Mouse (Mus musculus) B cell, adult 2 months (primary cell): ENCODE results near the gene Alg9.

Source experiments
- DNase-seq, 2 experiments: peaks; one replicate each; pipeline ENCODE4 v3.0.0; 2022

The Alg9 gene

DNA sequence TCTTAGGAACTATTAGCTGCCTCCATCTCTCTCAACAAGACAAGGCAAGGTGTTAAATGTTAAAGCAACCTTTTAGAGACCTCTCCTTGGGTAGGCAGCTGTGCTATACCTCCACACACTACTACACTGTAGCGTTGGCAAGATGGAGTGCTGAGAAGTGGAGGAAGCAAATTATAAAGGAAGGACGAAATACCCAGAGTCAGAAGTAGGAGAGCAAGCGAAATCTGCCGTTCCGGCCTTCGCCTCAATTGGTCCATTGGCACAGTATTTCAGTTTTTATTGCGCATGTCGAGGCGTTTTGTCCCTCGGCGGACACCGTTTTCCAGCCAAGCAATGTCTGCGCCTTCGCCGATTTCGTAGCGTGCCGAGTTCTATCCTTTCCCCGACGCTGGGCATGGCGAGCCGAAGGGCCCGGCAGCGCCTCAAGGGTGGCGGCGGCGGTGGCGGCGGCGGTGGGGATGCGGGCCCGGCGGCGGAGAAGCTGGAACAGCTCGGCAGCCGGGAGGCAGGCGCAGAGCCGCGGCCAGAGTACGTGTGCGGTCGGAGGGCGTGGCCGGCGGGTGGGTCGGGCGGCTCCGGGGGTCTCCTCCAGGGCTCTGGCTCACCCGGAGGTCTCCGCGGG is at the start of gene Alg9, which contains the start of gene 1110032A03Rik:
Gene Alg9 (plus strand): TSS at position 29 of the 622 bp plus-strand sequence.
Gene 1110032A03Rik (minus strand): TSS at position 530 of the 622 bp plus-strand sequence.
- peak; percentile 80 to 81 for DNase-seq

DNA sequence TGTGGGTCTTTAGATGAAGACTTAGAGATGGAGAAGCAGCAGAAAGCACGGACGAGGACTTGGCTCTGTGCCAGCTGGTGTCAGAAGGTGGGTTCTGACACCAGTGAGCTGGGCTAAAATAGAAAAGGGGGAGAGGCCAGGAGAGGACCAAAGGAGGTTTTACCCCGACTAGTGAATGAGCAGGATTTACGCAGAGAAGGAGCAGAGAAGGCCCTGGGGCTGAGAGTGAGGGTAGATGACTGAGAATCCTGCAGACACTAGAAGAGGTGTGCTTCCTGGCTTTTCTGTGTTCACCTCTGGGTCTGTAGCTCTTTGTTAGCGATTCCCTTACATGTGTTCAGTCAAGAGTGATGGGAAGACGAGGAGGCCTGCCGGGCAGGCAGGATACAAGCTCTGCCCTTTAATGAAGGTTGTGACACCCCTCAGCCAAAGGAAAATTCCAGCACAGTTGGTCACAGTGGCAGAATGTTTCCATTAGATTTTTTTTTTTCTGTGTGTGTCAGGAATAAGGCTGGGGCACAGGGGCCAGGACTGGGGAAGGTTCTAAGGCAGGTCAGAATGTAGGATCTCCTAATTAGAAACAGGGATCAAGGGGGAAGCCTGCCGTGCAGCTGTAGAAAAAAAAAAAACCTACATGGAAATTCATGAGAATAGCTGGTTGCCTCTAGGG is 48.8 kb upstream of the Alg9 start:
- DNase-seq = no peak

DNA sequence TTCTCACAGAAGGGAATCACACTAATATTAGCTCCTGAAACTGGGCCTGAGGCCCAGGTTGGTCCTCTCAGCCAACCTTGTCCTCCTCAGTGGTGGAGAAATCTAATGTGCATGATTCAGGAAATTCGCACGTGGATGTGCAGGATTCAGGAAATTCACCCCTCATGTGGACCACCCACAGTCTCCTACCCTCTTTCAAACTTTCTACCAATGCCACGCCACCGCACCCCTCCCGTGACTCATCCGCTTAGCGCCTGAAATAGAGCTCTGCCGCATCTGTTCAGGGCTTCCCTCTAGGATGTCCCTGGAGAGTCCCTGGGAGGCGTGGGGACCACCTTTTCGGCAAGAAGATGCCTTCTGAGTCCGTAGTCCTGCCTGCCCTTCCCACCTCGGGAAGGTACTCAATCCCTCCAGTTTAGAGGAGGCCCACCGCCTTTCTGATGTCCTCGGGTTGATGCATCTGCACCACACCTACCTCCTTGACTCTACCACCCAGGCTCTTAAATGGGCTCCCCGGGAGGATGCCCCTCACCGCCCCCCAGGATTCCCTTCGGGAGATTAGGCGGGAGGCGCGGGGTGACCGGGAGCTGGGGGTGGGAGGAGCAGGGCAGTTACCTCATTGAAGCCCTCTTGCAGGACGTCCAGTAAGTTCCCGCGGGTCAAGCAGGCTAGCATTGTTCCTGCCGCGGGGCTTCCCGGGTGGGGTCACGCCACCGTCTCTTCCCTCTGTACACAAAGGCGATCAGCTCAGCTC is 47.5 kb upstream of the Alg9 start:
- DNase-seq = no peak

DNA sequence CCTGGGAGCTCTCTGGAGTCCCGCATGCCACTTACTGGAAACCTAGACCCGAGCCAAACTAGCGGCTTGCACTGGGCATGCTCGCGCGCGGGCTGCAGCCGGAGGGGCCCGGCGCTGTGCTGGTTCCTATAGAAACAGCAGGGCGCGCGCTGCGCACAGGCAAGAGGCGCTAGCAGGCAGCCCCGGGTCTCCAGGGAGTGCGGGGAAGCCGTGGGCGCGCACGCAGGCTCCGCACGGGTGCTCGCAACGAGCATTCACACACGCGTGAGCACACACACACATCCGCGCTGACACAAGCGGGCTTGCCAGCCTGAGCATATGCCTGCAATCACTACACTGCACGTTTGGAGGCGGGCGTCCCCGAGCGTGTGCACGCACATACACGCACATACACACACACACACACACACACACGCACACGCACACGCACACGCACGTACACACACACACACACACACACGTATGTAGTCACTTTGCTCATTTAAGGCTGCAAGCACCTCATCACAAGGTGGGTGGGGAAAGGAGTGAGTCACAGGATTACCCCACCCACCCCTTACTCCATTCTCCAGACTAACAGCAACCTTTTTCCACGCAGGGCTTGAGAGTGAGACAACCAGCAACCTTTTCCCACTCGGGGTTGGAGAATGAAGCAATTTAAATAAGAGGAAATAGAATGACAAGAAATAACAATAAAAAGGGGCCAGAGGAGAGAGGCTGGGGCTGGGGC is 46.7 kb upstream of the Alg9 start:
- peak; percentile 69 for DNase-seq

DNA sequence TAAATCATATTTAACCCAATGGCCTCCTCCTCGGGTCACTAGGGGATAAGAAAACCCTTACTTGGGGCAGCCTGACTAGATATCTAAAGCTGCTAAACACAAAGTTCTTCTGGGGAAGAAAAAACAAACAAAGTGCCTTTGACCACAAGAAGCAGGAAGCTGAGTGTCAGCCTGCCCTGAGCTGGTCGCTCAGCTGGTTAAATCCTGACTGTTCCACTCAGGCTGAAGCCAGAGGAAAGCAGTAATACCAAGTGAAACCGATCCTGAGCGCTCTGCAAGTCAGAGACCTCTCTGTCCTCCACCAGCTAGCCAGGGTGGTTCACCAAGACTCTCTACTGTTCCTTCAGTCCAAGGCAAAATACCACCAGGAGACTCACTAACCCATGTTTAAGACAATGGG is 45.2 kb upstream of the Alg9 start:
- DNase-seq = no peak

DNA sequence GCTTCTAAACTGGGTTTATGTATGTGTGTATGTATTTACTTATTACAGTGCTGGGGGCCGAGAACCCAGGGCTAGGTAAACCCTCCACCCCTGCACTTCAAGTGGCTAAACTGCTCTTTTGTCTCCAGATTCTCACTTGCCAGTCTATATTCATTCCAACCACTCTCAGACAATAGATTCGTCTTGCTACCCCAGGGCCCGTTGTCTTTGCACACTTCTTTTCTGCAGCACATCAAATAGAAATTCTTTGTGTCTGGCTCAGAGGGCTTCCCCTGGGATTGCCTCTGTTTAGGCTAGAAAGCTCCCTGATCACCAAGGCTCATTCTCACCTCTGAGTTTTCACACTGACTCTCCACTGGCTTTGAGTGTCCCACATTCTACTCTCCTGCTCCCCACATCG is 42.3 kb upstream of the Alg9 start:
- DNase-seq = no peak

DNA sequence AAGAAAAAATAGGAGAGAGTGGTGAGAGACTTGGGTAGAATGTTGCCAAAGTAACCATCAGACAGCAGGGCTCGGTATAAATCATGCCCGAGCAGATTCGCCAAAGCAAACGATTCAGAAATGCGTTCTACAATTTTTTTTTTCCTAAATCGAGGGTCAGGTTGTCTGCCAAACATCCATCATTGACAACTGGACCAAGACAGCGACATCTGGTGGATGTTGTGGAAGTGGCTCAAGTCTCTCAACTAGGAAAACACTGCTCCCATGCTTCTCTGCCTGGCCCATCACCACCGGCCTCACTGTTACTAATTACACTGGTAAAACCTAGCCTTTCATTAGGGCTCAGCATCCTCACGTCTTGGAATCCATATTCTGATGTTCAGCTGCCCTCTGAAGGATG is 39.8 kb upstream of the Alg9 start:
- peak; percentile 38 to 48 for DNase-seq

DNA sequence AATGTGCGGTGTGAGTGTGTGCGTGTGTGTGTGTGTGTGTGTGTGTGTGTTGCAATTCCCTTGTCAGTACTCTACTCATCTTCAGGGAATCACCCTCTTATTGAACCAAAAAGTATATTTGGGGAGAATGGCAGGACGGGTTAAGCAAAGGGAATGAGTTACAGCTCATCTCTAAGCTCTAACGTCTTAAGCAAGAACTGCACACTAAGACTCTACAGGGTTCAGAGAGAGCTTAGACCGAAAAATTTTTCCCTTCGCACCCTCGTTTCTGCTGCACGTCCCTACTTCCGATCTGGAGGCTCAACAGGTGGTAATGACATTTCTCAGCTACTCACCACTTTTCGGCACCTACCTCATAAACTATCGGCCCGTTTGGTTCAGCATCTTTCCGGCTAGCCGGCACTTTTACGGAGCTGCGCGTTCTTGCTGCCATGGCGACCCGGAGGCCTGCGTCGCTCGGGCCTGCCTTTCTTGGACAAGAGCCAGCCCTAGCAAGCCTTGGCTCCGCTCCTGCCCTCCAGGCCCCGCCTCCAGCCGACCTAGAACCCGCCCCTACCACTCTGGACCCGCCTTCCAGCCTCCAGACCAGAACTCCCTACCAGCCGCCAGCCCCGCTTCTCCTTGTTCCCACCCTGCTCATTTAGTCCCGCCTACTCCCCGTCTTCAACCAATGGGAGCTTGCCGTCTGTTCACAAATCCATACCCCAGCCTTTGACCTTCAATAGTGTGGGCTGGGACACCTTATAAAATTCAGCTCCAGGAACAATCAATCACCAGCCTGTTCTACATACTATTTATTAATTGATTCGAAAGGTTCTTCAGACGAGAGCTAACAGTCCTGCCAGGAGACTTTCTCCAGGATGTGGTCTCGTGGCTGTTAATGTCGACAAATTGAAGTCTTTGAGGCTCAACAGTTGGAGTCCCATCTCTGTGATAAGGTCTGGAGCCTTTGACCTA is 35.6 kb upstream of the Alg9 start, which contains the start of gene Dixdc1:
Gene Dixdc1 (minus strand): TSS at position 604 of the 957 bp plus-strand sequence.
- peak; percentile 80 to 83 for DNase-seq

DNA sequence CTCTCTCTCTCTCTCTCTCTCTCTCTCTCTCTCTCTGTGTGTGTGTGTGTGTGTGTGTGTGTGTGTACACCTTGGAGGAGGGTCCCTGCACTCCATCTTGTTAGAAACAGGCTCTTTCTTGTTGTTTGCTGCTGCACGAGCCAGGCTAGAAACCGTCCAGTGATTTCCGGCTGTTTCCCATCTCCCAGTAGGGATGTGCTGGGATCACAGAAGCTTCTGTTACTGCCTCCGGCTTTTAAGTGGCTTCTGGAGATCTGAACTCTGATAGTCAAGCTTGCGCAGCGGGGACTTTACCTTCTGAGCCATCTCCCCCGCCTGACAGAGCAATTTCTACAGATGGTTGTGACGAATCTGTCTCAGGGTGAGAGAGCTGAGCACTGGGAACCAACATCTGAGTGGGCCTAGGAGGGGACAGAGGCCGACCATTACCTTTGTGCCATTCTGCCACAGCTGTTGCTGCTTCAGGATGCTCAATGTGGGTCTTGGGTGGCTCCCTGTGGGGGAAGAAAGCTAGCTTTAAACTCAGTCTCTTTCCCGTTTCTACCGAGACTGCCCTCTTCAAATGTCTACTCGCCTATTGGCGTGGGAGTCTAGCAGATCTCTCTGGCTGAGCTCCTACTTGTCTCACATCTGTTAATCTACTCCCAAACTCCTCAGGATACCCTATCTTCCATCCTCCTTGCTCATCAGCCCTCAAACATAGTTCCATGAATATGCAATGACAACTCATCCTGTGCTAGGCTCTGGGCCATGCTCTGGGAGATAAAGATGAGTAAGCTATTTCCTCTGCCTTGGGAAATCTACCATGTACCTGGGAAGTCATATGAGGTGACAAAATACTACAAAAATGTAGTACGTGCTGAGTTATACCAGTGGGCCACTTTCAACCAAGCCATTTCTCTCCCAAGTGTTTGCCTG is 33.7 kb upstream of the Alg9 start:
- DNase-seq = no peak

DNA sequence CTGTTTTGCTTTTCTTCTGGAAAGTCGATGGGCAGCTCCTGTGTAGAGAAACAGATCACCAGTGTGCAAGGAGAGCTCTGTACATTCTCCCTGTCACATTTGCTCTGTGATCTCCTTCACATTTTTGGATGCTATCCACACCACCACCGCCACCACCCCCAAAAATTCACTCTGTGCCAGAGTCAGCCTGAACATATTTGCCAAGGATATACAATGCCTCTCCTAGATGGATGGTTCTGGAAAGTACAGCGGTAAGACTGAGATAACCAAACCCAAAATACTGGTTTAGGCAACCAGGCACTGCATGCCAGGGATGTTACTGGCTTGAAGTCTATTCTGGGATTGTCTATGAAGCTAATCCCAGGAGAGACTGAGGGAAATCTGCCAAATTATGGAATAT is 32.6 kb upstream of the Alg9 start:
- no peak for DNase-seq

DNA sequence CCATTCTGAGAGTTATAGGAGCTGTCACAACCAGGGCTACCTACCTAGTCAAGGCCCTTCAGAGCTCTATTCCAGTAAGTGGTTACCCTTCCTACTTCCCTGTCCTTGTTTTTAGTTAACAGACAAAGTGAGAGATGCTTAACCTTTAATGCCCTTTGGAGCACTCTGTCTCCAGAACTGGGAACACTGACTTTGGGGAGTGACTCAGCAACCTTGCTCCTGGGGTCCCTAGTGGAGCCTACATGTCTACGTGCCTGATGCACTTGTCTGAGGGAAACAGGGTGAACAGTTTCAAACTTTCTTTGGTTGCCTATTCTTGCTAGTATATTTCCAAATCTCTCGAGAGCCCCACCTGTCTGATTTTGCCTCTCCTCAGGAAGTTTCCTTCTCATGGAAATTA is 32.1 kb upstream of the Alg9 start:
- DNase-seq = no peak

DNA sequence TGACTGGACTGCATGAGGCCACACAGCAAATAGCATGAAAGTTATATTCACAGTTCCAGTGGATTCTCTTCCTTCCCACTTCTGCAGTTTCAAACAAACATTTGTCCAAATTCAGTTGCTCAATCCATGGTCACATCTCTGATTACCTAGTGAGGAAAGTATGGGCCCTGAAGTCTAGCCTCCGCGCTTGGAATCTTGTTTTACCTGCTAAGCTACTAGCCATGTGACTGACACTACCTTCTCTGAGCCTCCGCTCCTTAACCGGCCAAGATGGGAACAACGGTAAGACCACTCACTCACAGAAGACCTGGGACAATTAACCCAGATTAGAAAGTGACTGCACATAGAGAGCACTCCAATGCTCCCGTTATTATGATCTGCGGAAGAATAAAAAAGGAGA is 29.0 kb upstream of the Alg9 start:
- no peak for DNase-seq

DNA sequence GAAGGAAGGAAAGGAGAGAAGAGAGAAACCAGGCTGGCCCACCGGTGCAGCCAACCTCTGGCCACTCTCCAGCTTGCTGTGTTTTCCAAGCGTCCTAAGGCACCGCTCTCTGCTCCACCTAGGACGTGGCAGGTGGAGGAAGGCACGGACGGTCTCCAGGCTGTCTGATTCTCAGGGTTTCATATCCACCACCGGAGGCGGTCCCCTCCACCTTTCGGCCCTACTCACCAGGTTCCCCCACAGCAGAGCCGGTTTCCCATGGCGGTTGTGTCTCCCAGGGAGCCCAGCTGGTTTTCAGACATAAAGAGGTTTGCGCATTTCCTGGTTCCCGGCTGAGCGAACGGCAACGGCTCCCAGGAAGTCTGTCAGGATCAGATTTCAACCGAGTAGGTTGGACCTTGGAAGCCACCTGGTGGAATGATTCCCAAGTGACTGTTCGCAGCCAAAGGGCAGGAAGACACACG is 28.6 kb upstream of the Alg9 start, which contains the start of gene 2310030G06Rik:
Gene 2310030G06Rik (minus strand): TSS at position 323 of the 464 bp plus-strand sequence.
- no peak for DNase-seq

DNA sequence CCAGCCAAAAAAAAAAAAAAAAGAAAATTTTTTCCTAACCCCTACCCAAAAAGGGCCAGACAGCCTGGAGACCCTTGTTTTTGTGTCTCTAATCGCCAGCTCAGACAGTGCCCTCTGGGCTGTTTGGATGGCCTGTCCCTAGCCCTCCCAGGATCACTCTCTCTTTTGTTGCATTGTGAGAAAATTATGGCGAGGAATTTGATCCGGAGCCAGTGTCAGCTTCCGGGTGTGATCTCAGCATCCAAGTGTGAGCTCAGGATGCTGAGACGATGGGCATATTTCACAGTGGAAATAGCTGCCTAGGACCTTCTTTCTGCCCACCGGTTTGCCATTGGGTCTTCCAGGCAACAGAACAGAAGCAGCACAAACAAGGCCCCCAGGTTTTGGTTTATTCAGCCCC is 24.1 kb upstream of the Alg9 start:
- DNase-seq = no peak

DNA sequence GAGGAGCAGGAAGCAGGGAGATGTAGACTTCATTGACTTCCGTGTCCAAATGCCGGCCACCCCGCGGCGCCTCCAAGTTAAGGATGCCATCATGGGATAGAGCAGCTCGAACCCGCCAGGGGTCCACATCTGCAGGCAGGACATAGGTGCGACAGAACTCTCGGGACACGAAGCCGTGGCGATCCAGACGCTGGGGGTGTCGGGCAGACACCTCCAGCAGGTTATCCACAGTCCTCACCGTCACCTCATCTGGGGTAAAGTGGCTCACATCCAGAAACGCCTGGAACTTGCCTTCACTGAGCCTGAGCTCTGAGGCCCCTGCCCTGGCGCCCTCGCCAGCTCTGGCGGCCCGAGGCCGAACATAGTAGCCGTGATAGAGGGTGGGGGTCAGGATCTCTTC is 23.5 kb upstream of the Alg9 start, which contains the start of gene Cryab:
Gene Cryab (plus strand): TSS at position 3 of the 400 bp plus-strand sequence.
- no peak for DNase-seq

DNA sequence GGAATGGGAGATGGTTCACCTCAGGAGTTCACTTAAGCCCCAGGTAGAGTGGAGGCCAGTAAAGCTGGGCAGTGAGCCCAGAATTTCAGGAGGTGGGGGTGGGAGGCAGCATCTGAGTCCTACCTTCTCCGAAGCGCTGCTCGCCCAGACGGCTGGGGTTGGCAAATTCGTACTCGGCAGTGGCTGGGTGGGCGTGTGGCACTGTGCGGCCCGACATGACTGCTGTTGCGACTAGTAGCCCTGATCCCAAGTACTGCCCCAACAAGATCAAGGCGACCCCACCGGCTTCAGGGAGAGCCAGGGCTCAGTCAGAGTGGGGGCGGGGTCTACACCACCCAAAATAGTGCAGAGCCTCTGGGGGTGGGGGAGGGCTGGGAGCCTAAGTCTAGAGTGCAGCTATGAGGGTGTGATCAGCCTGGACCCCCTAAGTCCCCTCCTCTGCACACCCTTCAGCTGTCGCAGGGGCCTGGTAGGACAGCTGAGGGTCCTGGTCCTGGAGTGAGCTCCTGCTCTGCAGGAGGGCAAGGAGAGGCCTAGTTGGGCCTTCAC is 22.7 kb upstream of the Alg9 start, which contains the start of gene Hspb2:
Gene Hspb2 (minus strand): TSS at position 301 of the 549 bp plus-strand sequence.
- DNase-seq = no peak

DNA sequence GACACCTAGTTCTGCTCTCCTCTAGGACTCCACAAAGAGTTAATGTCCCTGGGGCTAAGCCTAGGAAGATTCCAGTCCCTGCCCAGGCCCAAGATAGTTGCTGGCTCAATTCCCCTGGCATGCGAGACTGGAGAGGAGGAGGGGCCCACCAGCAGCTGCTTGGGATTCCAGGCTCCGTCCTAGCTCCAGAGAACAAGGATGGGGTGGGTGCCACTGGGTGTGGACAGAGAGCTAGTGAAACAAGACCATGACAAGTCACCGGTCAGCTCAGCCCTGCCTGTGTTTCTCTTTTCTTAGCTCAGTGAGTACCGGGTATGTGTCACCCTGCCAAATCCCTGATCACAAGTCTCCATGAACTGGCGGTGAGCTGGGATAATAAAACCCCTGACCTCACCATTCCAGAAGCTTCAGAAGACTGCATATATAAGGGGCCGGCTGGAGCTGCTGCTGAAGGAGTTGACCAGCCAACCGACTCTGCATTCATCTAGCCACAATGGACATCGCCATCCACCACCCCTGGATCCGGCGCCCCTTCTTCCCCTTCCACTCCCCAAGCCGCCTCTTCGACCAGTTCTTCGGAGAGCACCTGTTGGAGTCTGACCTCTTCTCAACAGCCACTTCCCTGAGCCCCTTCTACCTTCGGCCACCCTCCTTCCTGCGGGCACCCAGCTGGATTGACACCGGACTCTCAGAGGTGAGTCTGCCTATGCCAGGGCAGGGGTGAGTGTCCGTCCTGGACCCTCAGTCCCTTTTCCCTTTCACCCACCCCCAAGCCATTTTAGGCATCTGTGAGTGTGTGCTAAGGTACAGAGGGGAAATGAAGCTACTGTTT is 21.8 kb upstream of the Alg9 start:
- DNase-seq = no peak

DNA sequence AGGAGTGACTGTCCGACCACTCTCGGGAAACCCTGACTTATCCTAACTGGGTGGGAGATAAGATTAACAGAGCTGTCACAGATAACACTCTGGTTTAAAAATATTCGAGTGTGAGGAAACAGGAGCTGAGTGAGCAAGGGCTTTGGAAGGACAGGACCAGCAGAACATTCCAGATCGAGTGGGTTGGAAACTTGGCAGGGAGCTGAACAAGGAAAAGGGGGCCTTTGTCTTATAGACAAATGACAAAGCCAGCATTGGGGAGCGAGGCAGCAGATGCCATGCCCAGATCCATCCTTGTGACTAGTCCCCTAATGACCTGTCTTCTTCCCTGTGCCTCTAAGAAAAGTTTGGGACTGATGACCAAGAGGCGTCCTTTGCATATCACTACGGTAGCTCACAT is 20.9 kb upstream of the Alg9 start:
- DNase-seq = no peak

DNA sequence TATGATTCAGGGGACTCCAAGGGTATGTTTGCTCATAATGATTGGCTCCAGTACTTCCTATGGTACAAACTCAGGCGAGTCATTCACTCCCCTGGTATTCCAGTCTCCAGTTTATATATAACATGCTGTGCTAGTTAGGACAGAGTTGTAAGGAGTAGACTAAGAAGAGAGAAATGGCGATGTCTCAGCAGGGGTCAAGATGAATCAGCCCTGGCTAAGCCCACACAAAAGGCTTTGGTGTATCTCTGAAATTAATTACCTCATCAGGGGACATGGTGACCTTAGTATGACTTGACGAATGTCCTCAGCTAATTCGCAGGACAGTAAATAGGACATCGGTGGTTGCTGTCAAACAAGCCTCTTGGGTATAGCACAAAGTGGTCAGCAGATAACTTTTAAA is 18.1 kb upstream of the Alg9 start:
- no peak for DNase-seq
